Mouse (Mus musculus) liver, embryonic 16.5 days (tissue): ENCODE data around the gene Zfp451. TPM values are rescaled to one million over a fixed set of nuclear protein-coding genes. Genes with fewer than 3 reads are reported as not detected.
"Not testable (repeated sequence)": the region's sequence is repeated elsewhere in the genome, so short reads cannot be mapped to it uniquely, and the experiment has no call there.

Source experiments
- ATAC-seq: fragments of 200-750 bp; cut with Nextera tagmentation; 2 replicates; pipeline ENCODE4 v1.8.0; 2017; ENCODE audit warnings: low read depth, mild to moderate bottlenecking, moderate number of reproducible peaks, moderate library complexity
- H3K27ac ChIP-seq: fragments of 300-500 bp; sonication (generic); 2 replicates; pipeline ENCODE4 v1.5.1; 2014; ENCODE audit warnings: mild to moderate bottlenecking, low read length
- H3K27me3 ChIP-seq: fragments of 300-500 bp; sonication (generic); 2 replicates; pipeline ENCODE4 v1.6.1; 2014; ENCODE audit warnings: low read depth, low read length, mixed read lengths; ENCODE audit not compliant: control insufficient read depth, insufficient read depth
- H3K36me3 ChIP-seq: fragments of 300-500 bp; sonication (generic); 2 replicates; pipeline ENCODE4 v1.6.1; 2014; ENCODE audit warnings: mild to moderate bottlenecking; ENCODE audit not compliant: control insufficient read depth, insufficient read depth
- H3K4me1 ChIP-seq: fragments of 300-500 bp; sonication (generic); 2 replicates; pipeline ENCODE4 v1.6.1; 2014; ENCODE audit warnings: low read depth, low read length, mixed read lengths; ENCODE audit not compliant: control insufficient read depth
- H3K4me2 ChIP-seq: fragments of 300-500 bp; sonication (generic); 2 replicates; pipeline ENCODE4 v1.6.1; 2014; ENCODE audit warnings: low read depth, low read length, mixed read lengths
- H3K4me3 ChIP-seq: fragments of 300-500 bp; sonication (generic); 2 replicates; pipeline ENCODE4 v1.5.1; 2014; ENCODE audit warnings: low read depth, mild to moderate bottlenecking, low read length
- H3K9ac ChIP-seq: fragments of 300-500 bp; sonication (generic); 2 replicates; pipeline ENCODE4 v1.6.1; 2014; ENCODE audit warnings: low read depth, low read length
- H3K9me3 ChIP-seq: fragments of 300-500 bp; sonication (generic); replicated peaks from 2 replicates; pipeline ENCODE4 v1.6.1; 2016; ENCODE audit warnings: low read length; ENCODE audit not compliant: control insufficient read depth
- WGBS: fragments of 180-500 bp; shearing (Covaris S2); extraction: QIAGEN DNeasy Blood & Tissue Kit; methylation state at CpG from one replicate; pipeline ENCODE4 v1.1.7; 2014; ENCODE audit not compliant: insufficient replicate concordance; 5-methylcytosine and 5-hydroxymethylcytosine counted together
- polyA plus RNA-seq: library from polyadenylated mRNA; unstranded; fragments of >200 nt; fragmentation: Nextera tagmentation; extraction: Ambion mirVana; gene quantifications from 2 replicates; pipeline ENCODE4 v1.2.1, GENCODE M21; 2015

Gene Zfp451
- polyA plus RNA-seq, 1 experiment from 2014 or later: 5.4 TPM

DNA sequence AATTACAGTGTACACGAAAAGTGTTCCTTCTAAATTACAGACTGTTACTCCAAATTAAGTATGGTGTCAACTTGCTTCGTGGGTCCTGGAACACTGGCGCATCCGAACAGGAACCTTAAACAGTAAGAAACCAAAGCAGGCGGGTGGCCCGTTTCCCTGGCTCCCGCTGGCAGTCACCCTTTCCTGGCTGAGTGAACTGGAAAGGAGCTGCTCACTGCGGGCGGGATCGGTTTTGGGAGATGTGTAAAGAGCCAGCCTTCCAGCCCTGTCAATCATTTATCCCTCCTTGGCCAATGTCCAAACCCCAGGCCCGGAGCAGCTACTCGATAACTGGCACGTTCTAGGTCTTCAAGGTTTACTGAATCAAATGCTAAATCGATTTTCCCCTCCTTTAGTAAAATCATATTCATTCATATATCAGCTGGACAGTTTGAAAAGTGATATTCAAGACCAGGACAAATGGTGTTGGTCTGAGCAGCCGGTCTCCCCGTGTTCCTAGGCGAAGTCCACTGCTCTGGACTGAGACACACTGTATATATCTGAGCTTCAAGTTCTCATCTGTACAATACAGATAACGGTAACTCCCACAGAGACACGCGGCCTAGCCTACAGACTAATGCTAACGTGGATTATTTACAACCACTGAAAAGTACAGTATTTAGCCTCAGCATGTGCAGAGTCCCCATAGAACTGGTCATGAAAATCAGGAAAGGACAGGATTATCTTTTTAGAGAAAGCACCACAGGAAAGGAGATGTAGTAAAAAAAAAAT lies 59.2 kb downstream of the Zfp451 start:
- Histone ChIP-seq H3K36me3 (no peaks in the 10 kb centered on the region; the same call in 1 of the 2 replicates), H3K4me1 (peaks cover 39% of the 10 kb centered on the region), H3K4me3 (peak overlapping the region; percentile 93), H3K27ac (peak overlapping the region; percentile 85), H3K27me3 (no peaks in the 10 kb centered on the region), H3K9me3 (no peaks in the 10 kb centered on the region), H3K9ac (peak overlapping the region; percentile 38), H3K4me2 (peak overlapping the region; percentile 96)
- ATAC-seq: peak; percentile 91
- WGBS: 46% methylated on average over 21 of the region's 21 CpGs

DNA sequence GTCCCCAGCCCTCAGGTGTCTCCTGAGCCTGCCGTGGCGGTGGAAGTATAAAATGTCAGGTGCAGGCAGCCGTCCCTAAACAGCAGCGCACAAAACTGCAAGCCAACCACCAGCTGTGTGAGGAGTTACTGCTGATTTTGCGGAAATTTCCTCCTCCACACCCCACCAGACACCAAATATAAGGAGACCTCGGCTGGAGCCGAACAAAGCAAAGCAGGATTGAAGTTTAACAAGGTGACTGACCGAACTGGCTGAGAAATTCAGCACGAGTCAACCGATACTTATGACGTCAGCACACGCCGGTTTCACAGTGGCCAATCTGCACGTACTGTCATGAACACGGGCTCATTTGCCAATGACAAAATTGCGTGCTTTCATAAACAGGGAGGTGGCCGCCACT lies 60.3 kb downstream of the Zfp451 start:
- Histone ChIP-seq H3K27me3 (no peaks in the 10 kb centered on the region), H3K9ac (no peak overlapping the region; the same call in 1 of the 2 replicates), H3K27ac (peak overlapping the region; percentile 85; the same call in 1 of the 2 replicates), H3K9me3 (no peaks in the 10 kb centered on the region), H3K4me2 (peak overlapping the region; percentile 96; the same call in 1 of the 2 replicates), H3K4me1 (peaks cover 39% of the 10 kb centered on the region), H3K36me3 (peaks cover 2% of the 10 kb centered on the region; the same call in 1 of the 2 replicates), H3K4me3 (no peak overlapping the region)
- WGBS: 89% methylated on average over 17 of the region's 17 CpGs
- no peak for ATAC-seq

DNA sequence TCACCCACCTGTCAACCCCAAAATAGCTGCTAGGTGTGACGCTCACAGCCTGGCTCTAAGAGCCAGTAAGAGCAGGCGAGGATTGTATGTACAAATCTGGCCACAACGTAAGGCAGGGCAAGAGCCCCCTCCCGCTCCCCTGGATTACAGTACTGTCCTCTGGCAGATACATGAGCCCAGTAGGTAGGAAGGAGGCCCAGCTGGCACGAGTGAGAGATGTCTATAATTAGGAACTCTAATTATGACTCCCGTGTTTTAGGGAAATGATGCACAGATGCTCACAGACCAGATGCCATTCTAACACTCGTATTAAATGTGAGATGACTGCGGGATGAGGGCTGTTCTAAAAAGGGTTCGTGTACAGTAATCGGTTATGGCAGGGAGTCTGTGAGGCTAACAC lies 63.1 kb downstream of the Zfp451 start:
- H3K27ac ChIP-seq: no peak overlapping the region
- no peaks in the 10 kb centered on the region for H3K9me3 ChIP-seq
- H3K36me3 ChIP-seq: peaks cover 9% of the 10 kb centered on the region
- H3K4me1 ChIP-seq: peaks cover 21% of the 10 kb centered on the region
- WGBS: 81% methylated on average over 10 of the region's 10 CpGs
- H3K27me3 ChIP-seq: no peaks in the 10 kb centered on the region
- H3K4me3 ChIP-seq: no peak overlapping the region
- H3K9ac ChIP-seq: no peak overlapping the region
- ATAC-seq: no peak
- H3K4me2 ChIP-seq: no peak overlapping the region

- peaks cover 15% of the 10 kb centered on the region for H3K36me3 ChIP-seq
- not testable (repeated sequence) for H3K4me3 ChIP-seq, H3K27ac ChIP-seq, H3K9ac ChIP-seq, H3K4me2 ChIP-seq, H3K27me3 ChIP-seq, ATAC-seq, H3K9me3 ChIP-seq
- WGBS: 79% methylated on average over 4 of the region's 4 CpGs
- peaks cover 11% of the 10 kb centered on the region for H3K4me1 ChIP-seq
Measured at GRCm38 (mm10) chr1:33749709-33750108, 64.7 kb downstream of the Zfp451 start.

DNA sequence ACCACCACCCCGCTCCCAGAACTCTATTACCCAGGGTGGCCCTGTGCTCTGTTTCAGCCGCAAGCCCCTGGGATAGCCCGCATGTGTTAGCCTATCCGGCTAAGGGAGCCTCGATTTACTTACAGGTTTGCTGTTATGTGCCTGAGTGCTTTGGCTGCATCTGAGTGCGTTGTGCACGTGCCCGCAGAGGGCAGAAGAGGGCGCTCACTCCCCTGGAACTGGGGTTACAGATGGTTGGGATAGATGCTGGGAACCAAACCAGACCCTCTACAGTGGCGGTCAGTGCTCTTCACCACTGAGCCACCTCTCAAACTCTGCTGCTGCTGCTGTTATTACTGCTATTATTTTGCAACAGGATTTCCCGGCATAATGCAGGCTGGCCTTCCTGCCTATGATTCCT lies 65.3 kb downstream of the Zfp451 start:
- ATAC-seq: no peak
- Histone ChIP-seq H3K4me2 (no peak overlapping the region), H3K27ac (no peak overlapping the region), H3K9ac (no peak overlapping the region), H3K4me1 (peaks cover 5% of the 10 kb centered on the region), H3K4me3 (no peak overlapping the region), H3K9me3 (no peaks in the 10 kb centered on the region), H3K36me3 (peaks cover 15% of the 10 kb centered on the region), H3K27me3 (no peaks in the 10 kb centered on the region)
- WGBS: 94% methylated on average over 11 of the region's 11 CpGs

DNA sequence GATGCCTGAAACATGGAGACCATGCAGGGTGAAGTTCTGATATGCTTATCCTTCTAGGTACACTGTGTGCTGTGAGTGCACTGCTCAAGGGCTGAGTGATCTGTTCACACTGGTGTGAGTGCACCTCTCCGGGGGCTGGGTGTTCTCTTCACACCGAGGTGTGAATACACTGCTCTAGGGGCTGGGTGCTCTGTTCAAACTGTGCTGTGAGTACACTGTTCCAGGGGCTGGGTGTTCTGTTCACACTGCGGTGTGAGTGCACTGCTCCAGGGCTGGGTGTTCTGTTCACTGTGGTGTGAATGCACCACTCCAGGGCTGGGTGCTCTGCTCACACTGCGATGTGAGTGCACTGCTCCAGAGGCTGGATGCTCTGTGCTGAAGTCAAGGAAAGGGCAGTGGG lies 68.5 kb downstream of the Zfp451 start:
- Histone ChIP-seq H3K27ac (no peak overlapping the region), H3K9me3 (no peaks in the 10 kb centered on the region), H3K4me3 (no peak overlapping the region), H3K9ac (no peak overlapping the region), H3K36me3 (peaks cover 15% of the 10 kb centered on the region), H3K4me2 (no peak overlapping the region), H3K27me3 (no peaks in the 10 kb centered on the region), H3K4me1 (no peaks in the 10 kb centered on the region)
- ATAC-seq: no peak
- 84% methylated on average over 4 of the region's 4 CpGs for WGBS

GRCm38 (mm10) chr1:33744815-33745214 lies 69.6 kb downstream of the Zfp451 start:
- H3K4me3 ChIP-seq, H3K4me1 ChIP-seq, H3K27ac ChIP-seq, ATAC-seq, H3K4me2 ChIP-seq, H3K27me3 ChIP-seq, H3K9me3 ChIP-seq, H3K9ac ChIP-seq: not testable (repeated sequence)
- peaks cover 15% of the 10 kb centered on the region for H3K36me3 ChIP-seq
- 82% methylated on average over 9 of the region's 9 CpGs for WGBS

DNA sequence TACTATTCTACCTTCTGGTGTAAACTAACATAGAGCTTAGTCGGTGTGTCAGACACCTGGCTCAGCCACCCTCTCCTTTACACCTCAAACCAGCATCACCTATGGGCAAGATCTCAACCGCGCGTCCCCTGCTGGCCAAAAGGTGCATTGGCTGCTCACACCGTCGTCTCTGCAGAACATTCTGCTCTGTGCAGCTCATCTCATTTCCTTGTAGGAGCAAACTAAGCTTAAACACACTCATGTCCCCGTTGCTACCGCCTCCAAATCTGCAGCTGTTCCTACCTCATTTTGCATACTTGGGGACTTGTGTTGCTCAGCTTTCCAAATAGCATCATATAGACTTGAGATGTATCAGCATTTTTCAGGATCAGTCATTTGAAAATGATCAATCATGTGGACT lies 71.5 kb downstream of the Zfp451 start:
- no peak overlapping the region for H3K27ac ChIP-seq
- H3K4me2 ChIP-seq: no peak overlapping the region
- no peak overlapping the region for H3K4me3 ChIP-seq
- no peak overlapping the region for H3K9ac ChIP-seq
- 15% methylated on average over 8 of the region's 8 CpGs for WGBS
- H3K27me3 ChIP-seq: no peaks in the 10 kb centered on the region
- no peak for ATAC-seq
- no peaks in the 10 kb centered on the region for H3K9me3 ChIP-seq
- no peaks in the 10 kb centered on the region for H3K4me1 ChIP-seq
- H3K36me3 ChIP-seq: peaks cover 12% of the 10 kb centered on the region

DNA sequence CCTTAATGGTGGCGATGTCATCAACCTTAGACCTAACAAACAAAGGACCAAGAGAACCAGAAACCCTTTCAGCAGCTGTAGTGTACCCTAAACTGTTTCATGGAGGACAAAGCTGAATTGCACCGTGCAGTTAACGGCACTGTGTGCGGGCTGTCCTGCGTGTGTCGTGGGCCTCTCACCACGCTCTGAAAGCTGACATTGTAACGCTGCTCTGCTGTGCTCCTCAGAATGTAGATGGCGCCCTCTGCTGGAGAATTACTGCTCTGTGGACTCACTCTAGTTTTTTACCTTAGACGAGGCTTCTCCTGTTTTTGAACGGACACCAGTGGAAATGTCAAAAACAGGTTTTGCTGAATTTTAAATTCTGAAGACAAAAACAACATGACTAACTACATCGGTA lies 75.1 kb downstream of the Zfp451 start:
- H3K27me3 ChIP-seq: no peaks in the 10 kb centered on the region
- peak; percentile 62 for ATAC-seq
- H3K9me3 ChIP-seq: no peaks in the 10 kb centered on the region
- H3K9ac ChIP-seq: no peak overlapping the region
- no peak overlapping the region for H3K4me3 ChIP-seq
- WGBS: 22% methylated on average over 12 of the region's 12 CpGs
- H3K4me2 ChIP-seq: no peak overlapping the region
- no peaks in the 10 kb centered on the region for H3K36me3 ChIP-seq
- no peak overlapping the region for H3K27ac ChIP-seq
- no peaks in the 10 kb centered on the region for H3K4me1 ChIP-seq
